Mouse (Mus musculus) T-helper 2 cell (primary cell): ENCODE measurements around the gene Carns1.
"Not testable (repeated sequence)": the region's sequence is repeated elsewhere in the genome, so short reads cannot be mapped to it uniquely, and the experiment has no call there.

Experiments used
- in situ Hi-C: fragments of 300-600 bp; cut with MboI, MseI; formaldehyde crosslinking; loops from one replicate; pipeline ENCODE4 v1.15.1; 2025; ENCODE audit warnings: high pct_unique_total_duplicates

The Carns1 gene

DNA sequence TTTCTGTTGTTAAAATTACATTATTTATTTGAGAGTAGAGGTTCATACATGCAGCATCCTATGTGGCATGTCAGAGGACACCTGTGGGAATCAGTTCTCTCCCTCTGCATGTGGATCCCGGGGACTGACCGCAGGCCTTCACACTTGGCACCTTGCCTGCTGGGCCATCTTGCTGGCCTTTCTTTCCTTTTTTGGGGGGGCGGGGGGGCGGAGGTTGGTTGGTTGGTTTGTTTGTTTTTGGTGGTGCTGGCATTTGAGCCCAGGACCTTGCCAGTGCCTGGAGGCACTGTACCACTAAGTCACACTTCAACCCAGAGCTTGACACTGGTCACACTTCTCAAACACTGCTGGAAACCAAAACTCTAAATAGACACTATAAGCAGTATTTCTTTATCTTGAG is 40.9 kb downstream of the Carns1 start:
- in situ Hi-C loops = no loop called here

DNA sequence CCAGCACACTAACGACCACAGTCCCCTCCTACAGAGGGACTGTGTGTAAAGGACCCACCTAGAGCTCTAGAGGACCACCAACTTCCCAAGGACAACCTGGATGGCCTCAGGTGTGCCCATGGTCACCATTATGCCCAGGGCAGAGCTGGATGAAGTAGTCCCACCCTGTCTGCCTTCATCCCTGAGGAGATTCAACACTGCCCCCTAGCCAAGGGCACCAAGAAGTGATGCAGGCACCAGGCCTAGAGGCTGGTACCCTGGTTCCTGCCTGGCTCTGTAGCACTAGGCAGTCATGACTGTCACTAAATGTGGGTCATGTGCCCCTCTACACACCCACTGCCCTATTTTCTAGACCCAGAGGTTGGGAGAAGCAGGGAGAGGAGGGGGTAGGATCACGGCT is 43.5 kb downstream of the Carns1 start:
- in situ Hi-C loops = no loop called here

DNA sequence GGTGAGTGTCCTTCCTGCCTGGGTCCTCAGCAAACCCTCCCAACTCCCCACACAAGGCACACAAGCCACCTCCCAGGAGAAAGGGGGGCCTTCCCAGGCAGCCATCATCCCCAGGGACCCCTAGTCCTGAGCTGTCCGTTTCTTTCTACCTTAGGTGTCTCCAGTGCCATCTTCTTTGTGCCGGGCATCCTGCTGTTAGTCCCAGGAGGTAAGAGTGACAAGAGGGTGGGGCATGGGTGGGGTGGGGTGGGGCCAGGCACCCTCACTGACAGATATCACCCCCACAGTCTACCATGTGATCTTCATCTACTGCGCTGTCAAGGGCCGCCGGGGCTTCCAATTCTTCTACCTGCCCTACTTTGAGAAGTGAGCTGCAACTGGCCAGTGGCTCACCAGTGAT is 44.2 kb downstream of the Carns1 start:
- in situ Hi-C loops = no loop called here

DNA sequence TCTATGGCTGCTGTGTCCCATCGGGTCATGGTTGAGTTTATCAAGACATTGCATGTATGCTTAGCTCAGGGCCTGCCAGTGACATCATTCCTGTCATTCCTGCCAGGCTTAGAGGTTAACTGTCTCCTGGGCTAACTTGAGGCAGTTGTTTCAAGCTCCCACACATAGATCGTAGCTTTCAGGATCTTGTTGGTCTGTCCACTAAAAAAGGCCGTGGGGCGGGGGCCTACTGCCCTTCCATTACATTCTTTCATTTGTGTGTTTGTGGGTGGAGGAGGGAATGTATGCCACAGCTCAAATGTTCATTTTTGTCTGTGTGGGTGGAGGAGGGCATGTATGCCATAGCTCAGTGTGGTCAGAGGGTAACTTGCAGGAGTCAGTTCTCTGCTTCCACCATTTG is 45.2 kb downstream of the Carns1 start:
- in situ Hi-C loops = no loop called here

DNA sequence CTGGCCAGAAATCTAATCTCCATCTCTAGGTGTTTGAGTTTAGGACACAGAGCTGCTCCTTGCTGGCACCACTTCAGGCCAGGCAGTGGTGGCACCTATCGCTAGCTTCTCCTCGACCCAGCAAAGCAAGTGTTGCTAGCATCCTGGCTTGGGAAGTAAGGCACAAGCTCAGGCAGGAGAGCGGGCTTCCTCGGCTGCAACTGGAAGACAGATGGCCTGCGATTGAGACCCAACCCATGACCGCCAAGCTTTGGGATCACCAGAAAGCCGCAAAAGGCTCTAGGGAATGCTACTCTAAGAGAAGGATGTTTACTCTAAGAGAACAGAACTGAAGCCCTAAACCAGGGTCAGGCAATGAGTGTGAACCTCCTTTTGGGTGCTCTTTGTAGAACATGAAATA is 45.8 kb downstream of the Carns1 start:
- in situ Hi-C loops = no loop called here

DNA sequence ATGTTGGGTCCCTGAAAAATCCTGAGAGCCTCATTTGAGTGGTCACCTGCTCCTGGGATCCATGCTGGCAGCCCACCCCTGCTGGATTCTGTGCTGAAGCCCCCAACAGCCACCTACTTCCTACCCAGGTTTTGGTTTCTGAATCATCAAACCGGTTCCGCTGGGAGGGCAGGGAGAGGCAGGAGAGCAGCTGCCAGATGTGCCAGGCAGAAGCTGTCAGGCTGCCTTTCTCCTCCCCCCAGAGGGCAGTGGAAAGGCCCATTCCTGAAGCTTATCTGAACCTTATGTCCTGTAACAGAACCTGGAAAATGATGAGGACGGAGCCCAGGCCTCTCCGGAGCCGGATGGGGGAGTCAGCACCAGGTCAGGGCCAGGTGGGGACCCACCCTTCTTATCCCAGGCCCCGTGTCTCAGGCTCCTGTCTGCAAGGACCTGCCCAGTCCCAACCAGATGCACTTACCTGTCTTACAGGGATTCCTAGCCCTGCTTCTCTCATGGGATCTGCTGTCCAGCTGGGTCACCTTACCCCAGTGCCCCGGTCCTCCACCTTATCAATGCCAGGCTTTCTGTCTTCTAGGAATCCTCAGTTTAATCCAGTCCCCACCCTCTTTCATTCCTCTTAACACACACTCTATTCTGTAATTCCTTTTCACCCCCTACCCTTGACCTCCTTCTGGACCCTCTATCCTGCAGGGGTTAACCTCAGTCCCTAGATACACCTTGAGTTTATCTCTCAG is 48.4 kb downstream of the Carns1 start:
- in situ Hi-C loops = no loop called here

DNA sequence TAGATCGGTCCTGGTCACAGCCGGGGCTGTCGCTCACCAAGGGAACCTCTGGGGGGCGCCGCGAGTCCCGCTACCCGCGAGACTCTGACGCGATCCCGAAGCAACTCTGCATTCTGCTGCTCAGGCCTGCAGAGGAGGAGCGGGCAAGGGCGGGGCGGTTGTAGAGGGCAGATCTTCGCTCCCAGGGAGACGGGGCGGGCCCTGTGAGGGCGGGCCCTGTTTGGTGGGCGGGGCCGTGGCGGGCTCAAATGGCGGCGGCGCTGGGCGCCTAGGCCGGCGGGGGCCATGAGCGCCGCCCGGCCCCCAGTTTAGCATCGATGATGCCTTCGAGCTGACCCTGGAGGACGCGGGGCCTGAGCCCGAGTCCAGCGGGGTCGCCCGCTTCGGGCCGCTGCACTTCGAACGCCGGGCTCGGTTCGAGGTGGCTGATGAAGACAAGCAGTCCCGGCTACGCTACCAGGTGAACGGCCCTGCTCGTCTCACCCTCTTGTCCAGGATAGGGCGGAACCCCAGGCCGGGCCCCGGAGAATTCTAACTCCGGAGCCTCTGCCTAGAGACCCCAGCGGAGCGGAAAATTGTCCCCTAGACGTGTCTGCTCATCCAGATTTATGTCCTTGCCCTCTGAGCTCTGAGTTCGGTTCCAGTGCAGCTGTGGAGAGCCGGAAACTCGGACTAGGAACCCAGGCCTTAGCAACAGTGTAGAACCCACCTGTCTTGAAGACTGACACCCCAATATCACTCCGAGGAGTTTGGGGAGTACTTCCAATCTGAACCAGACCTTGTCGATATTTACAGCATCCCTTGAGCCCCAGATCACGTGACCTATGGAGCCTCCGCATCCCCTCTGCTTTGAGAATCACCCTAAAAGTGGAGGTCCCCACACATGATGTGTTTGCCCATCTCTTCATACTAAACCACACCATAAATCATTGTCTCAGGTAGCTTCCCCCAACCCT is 49.3 kb downstream of the Carns1 start, which contains the start of gene Aip:
Gene Aip (minus strand): TSS at position 118 of the 956 bp plus-strand sequence.
- in situ Hi-C loops = no loop called here

DNA sequence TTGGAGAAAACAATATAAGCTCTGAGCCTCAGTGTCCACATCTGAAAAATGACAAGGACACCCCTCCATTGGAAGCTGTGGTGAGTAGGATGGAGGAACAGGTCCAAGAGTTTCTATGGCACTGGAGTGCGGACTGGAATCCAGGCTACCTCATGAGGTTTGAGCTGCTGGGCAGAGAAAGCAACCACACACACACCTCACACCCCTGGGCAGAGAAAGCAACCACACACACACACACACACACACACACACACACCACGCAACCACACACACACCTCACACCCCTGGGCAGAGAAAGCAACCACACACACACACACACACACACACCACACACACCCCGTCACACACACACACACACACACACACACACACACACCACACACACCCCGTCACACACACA is 50.0 kb downstream of the Carns1 start:
- in situ Hi-C loops = not testable (repeated sequence)

DNA sequence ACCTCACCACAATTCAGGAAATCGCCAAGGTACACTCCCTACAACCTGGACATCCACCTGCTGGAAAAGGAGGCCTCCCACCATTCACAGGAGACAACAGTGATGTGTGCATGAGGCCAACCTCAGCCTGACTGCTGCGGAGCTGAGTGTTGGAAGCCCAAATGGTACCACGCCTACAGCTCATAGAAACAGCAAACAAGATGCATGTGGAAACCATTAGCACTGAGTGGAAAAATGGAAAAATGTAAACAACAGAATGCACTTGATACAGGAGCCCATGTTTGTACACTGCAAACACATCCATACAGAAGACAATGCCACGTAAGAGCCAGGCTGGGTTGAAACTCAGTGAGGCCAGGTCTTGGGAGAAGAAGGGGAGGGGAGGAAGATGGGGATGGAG is 50.8 kb downstream of the Carns1 start:
- in situ Hi-C loops = no loop called here

DNA sequence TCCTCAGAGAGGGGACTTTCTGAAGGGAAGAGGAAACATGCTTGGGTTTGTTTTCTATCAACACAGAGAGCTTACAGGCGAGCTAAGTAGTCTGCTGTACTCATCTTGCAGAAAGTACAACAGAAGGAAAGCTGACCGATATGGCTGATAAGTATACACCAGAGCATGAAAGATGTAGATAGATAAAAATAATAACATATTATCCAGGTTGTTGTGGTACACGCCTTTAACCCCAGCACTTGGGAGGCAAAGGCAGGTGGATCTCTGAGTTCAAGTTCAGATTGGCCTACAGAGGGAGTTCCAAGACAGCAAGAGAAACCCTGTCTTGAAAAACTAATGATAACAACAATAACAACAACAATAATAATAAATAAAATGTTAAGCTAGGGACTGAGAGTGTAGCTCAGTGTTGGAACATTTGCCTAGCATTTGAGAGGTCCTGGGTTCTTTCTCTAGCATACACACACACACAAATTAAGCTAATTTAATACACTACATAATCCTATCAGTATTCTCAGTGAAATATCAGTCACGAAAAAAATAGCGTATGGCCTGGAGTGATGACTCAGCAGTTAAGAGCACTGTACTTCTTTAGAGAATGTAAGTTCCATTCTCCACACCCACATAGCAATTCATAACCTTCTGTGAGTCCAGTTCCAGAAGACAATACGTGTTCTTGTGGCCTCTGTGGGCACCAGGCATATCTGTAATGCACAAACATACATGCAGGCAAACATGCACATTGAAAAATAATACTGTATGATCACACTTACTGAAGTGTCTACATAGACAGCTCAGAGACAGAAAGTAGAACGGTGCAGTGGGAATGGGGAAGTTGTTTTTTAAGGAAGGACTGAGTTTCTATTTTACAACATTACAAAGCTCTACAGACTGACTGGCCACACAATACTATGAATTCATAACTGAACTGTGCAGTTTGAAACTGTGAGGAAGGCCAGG is 52.6 kb downstream of the Carns1 start:
- in situ Hi-C loops = no loop called here

DNA sequence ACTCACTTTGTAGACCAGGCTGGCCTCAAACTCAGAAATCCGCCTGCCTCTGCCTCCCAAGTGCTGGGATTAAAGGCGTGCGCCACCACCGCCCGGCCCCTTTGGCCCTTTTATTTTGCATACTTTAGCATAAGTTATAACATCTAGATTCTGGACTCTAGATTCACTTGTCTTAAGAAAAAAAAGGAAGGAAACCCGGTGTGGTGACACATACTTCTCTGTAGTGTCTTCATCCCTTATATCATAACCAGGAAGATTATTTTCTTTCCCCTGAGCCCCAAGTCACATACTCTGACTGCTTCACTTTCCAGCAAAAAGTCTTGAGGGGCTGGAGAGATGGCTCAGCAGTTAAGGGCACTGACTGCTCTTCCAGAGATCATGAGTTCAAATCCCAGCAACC is 53.4 kb downstream of the Carns1 start:
- in situ Hi-C loops = not testable (repeated sequence)

DNA sequence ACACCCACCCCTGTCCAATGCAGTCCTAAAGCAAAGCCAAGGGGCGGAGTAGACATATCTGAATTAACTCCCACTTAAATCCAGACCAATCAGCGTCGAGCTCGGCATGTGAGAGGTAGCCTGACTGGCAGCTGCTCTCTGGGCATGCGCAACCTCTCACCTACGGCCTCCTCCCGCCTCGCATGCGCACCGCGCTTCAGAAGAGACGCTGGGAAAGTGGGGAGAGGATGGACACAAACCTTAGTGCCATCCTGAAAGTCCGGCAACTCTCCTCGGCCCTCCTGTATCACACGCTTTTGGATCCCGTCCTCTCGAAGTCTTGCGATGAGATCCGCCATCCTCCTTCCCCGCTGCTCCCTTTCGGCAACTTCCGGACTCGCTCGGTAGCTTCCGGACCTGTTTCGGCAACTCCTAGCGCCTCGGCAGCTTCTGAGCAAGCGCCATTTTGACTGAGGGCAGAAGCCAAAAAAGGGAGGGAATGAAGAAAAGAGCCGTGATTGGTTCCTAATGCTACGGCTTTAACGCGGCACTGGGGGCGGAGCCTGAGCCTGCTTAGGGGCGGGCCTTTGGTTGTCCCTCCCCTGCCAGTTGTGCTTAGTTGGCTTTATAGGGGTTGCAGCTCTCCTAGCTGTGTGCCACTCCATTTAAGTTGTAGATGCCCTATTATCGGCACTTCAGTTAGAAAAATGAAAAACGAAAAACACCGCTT is 54.0 kb downstream of the Carns1 start:
- in situ Hi-C loops = no loop called here

DNA sequence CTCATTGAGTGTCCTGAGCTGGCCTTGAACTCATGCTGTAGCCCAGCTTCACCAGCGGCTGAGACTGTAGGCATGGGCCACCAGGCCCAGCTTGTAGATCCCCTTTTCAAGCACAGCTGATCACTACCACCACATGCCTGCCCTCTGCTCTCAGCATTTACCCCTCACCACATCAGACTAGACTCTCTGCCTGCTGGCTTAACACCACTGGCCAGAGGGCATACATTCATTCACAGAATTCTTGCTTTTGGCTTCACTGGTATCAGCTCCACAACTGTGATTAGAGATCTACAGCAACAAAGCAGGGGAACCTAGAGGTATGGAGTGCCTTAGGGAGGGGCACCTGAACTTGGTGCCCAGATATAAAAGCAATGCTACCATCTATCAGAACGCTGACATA is 54.8 kb downstream of the Carns1 start:
- in situ Hi-C loops = no loop called here

DNA sequence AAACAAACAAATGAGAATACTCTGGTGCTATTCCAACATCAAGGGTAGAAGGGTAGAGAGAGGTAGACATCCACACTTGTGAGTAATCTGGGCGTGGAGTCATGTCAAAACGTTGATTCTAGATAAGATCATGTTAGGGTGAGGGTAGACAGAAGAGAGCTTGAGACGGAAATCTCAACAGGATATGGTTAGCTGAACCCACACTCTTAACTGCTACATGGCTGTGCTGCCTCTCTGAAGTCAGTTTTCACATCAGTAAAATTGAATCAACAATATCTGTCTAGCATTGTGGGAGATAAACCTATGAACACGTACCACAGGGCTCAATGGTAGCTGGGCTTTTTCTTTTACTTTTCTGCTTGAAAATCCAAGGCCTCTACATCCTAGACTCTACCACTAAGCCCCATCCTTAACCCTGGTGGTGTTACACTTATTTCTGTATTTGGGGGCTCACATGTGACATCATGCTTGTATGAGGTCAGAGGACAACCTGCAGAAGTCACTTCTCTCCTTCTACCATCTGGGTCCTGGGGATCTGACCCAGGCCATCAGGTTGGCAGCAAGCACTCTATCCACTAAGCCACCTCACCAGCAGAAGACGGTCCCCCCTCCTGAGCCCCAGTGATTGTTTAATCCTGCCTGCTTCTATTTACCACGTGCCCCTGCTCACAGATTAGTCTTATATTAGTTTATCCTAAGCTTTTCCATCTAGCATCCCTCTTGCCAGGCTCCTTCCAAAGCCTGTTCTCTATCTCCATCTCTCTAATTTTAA is 55.4 kb downstream of the Carns1 start:
- in situ Hi-C loops = no loop called here

DNA sequence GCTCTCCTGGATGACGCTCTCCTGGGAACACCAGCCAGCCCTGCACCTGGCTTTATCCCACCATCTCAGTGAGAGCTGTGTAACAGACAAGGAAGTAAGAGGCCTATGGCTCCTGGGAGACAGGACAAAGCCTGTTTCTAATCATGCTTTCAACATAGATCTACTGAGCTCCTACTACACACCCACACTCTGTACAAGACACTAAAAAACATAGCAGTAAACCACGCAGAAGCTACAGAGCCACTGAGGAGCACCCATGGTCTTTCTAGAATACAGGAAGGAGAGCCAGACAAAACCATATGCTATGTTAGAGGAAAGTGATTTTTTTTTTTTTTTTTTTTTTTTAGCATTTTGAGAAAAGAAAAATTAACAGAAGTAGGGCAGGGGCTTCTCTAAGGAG is 56.9 kb downstream of the Carns1 start:
- in situ Hi-C loops = no loop called here

DNA sequence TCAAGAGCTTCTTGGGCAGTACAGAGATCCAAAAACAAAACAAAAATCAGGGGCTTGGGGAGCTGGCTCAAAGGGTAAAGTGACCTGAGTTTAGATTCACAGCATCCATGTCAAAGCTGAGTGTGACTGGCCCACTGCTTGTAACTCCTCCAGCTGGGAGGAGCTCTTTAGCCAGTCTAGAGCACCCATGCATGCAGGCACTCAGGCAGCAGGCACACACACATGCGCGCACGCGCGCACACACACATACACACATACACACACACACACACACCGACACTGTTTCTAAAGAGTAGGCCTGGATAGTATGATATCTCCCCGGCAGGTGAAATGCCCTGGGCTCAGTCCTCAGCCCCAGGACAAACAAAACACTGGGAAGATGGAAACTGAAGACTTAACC is 58.3 kb downstream of the Carns1 start:
- in situ Hi-C loops = no loop called here

DNA sequence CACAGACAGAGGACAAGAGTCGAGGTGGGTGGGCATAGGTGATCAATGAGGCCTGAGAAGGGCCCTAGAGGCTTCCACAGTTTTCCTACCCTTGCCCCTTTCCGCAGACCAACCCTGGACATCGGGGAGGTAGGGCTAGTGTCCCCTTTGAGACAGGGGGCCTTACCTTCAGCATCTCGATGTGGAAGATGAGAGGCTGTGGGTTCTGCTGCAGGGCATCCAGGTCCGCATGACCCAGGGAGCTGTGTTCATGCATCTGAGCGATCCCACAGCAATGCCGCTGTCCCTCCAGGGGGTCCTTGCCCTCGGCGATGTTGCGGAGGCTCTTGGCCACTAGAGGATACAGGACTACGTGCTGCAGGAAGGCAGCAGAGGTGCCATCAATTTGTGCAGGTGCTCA is 59.5 kb downstream of the Carns1 start:
- in situ Hi-C loops = no loop called here

DNA sequence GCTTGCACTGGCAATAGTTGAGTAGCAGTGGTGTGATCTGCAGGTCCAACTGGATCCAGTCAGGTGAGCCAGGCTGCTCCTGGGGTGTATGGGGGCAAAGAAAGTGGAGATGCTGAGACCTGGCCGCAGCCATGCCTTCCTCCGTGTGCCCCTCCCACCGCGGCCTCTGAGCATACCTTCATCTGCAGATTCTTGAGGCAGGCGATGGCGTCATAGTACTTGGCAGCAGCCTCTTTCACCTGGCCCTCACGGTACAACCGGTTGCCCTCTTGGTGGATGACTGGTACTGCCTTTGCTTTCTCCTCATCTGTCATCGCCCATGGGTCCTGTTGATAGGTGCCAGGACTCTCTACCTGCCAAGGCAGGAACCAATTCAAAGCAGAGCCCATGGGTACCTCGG is 60.1 kb downstream of the Carns1 start:
- in situ Hi-C loops = no loop called here

DNA sequence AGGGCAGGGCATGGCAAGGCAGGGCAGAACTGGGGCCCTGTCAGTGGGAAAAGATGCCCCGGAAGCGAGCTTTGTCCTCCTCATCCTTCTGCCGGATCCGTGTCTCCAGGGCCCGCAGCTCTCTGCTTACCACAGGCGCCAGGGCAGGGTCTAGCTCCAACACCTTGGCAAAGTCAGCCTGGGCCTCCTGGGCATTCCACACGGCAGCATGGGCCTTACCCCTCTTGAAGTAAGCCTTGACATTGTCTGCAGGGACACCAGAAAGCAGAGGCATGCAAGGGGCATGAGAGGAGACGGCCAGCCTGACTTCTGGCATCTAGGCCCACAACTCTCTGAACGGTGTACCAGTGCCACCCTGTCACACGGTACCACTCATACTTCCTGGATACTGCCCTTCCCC is 60.7 kb downstream of the Carns1 start:
- in situ Hi-C loops = loop anchor here (5.0 kb wide), 1 partner anchor 48 kb away; the partner anchor contains the start of gene Rps6kb2
